Mouse (Mus musculus): Measurements from ENCODE around the gene Ribc1.

The Ribc1 gene
- long read RNA-seq, experiment 1, partial matches to known transcripts = 1 of 1 reads
- long read RNA-seq, experiment 1, other reads (novel, unspliced or antisense) = 0 of 1 reads
- long read RNA-seq, experiment 2, partial matches to known transcripts = 0 of 2 reads
- long read RNA-seq, experiment 2, other reads (novel, unspliced or antisense) = 0 of 2 reads

DNA sequence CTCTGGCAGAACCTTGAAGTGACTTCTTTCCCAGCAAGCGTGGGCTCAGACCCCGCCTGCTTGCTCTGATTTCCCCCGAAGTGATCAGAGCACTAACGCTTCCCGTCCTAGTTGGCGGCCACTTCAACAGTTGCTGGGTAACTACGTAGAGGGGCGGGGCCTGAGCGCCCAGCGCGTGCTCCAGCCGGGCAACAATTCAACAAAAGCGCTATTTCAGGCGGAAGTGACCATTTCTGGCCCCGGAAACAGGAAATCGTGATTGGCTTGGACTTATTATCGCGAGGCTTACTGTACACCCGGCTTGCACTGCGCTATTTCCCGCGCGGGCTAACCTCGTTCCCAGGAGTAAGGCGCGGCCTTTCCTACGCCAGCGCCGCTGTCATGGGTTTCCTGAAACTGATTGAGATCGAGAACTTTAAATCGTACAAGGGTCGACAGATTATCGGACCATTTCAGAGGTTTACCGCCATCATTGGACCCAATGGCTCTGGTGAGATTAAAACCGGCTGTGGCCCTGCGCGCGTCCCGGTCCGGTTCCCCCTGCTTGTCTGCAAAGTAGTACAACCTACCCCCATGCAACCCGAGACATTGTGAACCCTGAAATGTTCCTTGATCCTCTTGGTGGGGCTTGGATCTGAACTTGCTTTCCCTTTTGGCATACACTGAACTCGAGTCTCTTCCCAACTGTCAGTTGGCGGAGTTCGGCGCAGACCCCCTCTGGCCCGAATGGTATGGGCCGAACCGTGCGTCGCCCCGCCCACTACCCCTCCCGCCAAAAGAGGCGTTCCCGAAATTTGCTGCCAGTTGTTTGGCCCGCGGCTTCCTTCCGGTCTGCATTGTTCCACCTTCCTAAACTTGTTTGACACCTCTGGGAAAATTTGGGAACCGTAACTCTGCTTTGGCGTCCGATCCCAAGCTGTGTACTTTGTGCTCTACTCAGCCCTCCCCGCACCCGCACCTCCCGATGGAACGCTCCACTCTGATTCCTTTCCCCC is at the start of gene Ribc1, which contains the start of gene Smc1a:
Gene Ribc1 (minus strand): TSS at position 145 of the 995 bp plus-strand sequence.
Gene Smc1a (plus strand): TSS at position 278 of the 995 bp plus-strand sequence.
- intact Hi-C loops (cut with DNase I) = no loop called here

GRCm38 (mm10) chrX:152065674-152066073 is 49.6 kb upstream of the Ribc1 start:
- intact Hi-C loops (cut with DNase I) = no loop called here

DNA sequence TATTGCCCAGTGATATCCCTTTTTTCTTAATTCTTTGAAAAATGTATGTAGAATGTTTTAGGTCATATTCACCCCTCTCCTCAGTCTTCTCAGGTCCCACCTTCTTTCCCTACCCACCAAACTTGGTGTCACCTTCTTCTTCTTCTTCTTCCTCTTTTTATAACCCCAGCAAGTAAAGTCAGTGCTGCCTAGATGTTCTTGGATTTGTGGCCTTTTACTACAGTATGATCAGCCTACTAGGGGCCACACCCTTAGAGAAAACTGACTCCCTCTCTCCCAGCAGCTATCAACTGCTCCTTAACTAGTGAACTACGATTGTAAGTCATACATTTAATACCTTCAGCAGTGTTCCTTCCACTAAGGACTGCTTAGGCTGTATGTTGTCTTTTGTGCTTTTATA is 38.0 kb upstream of the Ribc1 start:
- intact Hi-C loops (cut with DNase I) = no loop called here

GRCm38 (mm10) chrX:152052546-152052945 is 36.5 kb upstream of the Ribc1 start:
- intact Hi-C loops (cut with DNase I) = no loop called here

GRCm38 (mm10) chrX:152047230-152047629 is 31.1 kb upstream of the Ribc1 start:
- intact Hi-C loops (cut with DNase I) = loop anchor here (10.0 kb wide), 1 partner anchor 108 kb away; no protein-coding TSS in a partner anchor

DNA sequence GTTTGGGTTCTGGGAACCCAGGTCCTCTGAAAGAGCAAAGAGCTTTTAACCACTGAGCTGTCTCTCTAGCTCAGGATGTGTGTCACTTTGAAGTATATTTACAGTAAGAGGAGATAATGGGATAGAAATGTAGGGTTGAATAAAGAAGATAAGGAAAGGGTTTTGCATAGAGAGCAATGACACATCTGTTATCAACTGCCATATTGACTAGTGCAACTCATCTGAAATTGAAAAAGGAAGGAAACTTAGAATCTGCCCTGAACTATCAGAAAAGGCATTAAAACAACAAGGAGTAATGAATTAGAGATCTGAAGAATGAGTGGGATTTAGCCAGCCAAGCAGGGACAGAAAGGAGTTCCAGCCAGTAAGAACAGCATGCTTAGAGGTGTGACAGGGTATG is 23.8 kb upstream of the Ribc1 start:
- intact Hi-C loops (cut with DNase I) = loop anchor here (10.0 kb wide), 1 partner anchor 115 kb away; no protein-coding TSS in a partner anchor

GRCm38 (mm10) chrX:152019294-152019693 is 3.2 kb upstream of the Ribc1 start:
- intact Hi-C loops (cut with DNase I) = no loop called here

GRCm38 (mm10) chrX:152017186-152017585 is 1.1 kb upstream of the Ribc1 start:
- intact Hi-C loops (cut with DNase I) = no loop called here

DNA sequence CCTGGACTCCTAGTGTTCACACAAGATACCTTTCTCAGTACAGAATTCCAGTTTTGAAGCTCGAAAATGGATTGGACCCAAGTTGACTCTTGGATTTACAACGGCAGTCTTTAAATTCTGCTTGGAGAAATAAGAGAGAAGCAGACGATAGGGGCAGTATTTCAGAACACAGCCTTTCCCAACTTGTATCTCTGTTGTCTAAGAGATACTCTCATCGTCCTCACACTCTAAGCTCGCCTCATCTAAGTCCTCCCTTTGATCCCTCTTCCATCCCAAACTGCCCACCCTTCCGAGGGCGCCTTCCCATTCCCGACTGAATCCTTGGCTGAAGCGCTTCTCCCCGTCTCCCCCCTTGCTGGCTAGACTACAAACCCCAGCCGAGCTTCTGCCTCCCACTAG is 344 bp downstream of the Ribc1 start:
- intact Hi-C loops (cut with DNase I) = no loop called here

- intact Hi-C loops (cut with DNase I) = no loop called here
These were observed 8.2 kb downstream of the Ribc1 start for GRCm38 (mm10) chrX:152007863-152008262.

- intact Hi-C loops (cut with DNase I) = no loop called here
These were observed 13.2 kb downstream of the Ribc1 start for GRCm38 (mm10) chrX:152002865-152003264.

GRCm38 (mm10) chrX:152001737-152002710 is 14.1 kb downstream of the Ribc1 start, which contains the start of gene Hsd17b10:
Gene Hsd17b10, plus strand, starts transcription at chrX:152001845.
- intact Hi-C loops (cut with DNase I) = no loop called here

DNA sequence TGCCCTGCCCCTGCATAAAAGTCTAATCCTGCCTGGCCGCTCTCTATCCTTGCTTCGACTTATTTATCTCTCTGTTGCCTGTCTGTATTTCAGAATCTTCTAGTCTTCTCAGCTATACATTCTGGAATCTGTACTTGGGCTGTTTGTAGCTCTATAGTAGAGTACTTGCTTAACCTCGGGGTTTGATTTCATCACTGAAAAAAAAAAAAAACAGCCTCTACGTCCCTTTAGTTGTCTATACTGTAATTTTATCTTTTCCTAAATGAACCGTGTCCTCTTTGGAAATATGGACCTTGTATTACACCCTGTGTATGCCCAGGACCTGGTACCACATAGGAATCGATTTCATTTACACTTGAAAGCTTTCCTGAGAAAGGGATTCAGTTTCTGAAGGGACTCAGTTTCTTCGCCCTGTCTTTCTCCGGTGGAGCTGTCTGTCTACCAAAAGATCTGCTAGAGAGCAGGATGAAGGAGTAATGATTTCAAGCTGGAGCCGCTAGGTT is 14.9 kb downstream of the Ribc1 start:
- intact Hi-C loops (cut with DNase I) = no loop called here

- intact Hi-C loops (cut with DNase I) = no loop called here
These were observed 16.9 kb downstream of the Ribc1 start for GRCm38 (mm10) chrX:151999006-151999710.
